Mouse (Mus musculus): ENCODE measurements around the gene Mcm2.

DNA sequence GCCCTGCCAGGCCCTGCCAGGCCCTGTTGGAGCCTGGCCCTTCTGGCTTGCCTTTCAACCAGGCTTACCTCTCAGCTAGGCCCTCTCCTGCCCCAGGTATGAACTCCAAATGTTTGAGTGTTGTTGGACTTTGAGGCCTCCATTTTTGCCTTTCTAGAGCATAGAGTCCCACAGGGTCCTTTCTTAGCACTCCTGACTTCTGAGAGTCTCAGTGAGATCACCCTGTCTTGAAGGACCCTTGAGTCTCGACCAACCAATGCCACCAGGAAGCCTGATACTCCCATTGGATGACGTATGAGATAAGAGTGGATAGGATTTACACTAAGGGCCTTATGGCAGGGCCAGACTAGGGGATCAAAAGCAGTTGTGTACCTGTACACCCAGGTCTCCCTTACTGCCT, 32.9 kb upstream of the Mcm2 start:
- TF ChIP-seq POLR2A (IDR thresholded peaks at IDR 0.05; ENCODE audit: control insufficient read depth, low read depth, low read length), result no peak
- no peak for TF ChIP-seq CTCF (IDR thresholded peaks at IDR 0.05; ENCODE audit: control insufficient read depth, insufficient read depth, insufficient replicate concordance, low read depth, low read length)

All from testis, adult 2 months (tissue).